Mouse (Mus musculus) G1E-ER4 (cell line): ENCODE data around the gene Spag8. TPM values are rescaled to one million over a fixed set of nuclear protein-coding genes. Genes with fewer than 3 reads are reported as not detected.

Source experiments
- GATA1 ChIP-seq: IDR thresholded peaks from one replicate; pipeline ENCODE4 v1.8.0; 2012; ENCODE audit warnings: low read length, inconsistent platforms
- polyA plus RNA-seq: library from polyadenylated mRNA; stranded (reverse); fragments of >175 nt; gene quantifications from 2 replicates; pipeline ENCODE4 v1.2.3, GENCODE M21; 2012

Gene Spag8
- not detected in 2 replicates for polyA plus RNA-seq

DNA sequence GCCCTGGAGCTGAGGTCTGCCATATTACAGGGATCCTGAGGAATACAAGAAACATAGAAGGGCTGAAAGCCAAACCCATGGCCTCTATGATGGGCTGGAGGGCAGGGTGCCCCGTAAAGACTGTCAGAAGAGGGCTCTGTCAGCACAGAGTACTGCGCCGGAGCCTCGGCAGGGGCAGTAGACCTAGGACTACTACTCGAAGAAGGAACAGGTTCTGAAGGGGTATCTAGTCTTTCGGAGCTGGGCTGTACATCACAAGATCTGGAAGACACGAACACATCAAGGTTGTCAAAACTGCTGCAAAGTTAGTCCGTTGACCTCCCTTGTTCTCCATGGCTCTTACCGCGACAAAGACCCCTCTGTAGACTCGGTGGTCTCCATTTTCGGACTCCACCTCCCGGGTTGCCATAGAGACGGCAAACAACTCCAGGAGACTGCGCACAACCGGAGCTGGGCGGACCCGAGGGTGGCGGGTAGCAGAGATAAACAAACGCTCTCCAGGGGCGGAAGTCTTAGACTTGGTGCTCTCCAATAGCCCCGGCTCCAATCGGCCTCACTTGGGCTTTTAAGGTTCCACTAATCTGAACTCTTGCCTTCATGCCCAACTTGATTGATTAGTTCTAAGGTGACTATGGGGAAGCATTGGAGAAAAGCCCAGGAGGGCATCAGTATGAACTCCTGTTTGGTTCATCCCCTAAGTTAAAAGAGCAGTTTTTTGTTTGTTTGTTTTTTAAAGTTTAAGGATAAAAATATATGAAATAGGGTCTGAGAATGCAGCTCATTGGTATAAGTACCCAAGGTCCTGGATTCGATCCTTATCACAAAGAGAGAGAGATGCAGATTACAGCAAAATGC lies at the start of gene Spag8:
TSS of gene Spag8 (minus strand) at position 434 of the 855 bp plus-strand sequence.
- no peak for TF ChIP-seq GATA1

DNA sequence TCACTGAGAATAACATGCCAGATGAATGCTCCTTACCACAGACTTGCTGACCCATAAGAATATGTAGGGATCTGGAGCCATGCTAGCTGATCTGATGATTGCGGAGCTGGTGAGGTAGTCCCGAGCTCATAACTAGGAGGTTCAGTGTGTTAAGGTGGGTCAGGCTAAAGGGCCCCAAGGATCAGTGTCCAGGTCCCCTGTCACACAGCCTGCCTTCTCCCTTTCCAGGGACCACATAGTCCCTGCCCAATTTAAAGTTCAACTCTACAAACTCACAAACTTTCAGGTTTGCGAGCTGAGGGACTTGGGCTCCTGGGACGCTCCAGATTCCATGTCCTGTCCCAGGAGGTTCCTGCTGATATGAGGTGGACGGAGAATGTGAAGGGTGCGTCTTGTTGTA lies 47.3 kb upstream of the Spag8 start, which contains the start of gene Olfr70:
TSS of gene Olfr70 (minus strand) at position 101 of the 400 bp plus-strand sequence.
- TF ChIP-seq GATA1, result no peak

DNA sequence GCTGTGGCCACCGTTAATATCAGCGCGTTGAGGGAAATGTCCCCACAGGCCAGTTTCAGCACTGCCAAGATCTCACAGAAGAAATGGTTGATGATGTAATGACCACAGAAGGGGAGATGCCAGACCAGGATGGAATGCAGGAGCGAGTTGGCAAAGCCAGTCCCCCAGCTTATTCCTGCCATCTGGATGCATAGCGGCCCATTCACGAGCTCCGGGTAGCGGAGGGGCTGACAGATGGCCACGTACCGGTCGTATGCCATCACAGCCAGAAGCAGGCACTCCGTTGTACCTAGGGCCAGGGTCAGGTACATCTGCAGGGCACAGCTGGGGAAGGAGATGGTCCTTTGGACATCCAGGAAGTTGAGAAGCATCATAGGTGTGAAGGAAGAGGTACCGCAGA lies 43.2 kb upstream of the Spag8 start:
- TF ChIP-seq GATA1, result no peak

DNA sequence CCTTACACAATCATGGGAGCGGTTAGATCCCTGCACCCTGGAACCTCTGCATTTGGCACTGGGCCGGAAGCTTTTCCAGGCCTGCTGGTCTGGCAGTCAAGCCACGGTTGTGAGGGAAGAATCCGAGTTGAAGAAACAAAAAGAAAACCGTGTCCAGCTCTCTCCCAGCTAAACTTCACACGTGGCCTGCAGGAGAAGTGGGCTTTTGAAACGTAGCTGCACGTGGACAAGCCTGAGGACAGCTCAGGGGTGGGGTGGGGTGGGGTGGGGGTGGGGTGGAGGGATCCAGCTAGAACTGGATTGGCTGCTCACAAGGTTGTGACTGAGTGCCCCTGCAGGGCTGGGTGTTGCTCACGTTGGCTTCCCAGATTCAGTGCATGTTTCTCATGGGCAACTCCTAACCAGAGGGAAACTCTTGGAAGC lies 41.9 kb upstream of the Spag8 start:
- TF ChIP-seq GATA1, result no peak

DNA sequence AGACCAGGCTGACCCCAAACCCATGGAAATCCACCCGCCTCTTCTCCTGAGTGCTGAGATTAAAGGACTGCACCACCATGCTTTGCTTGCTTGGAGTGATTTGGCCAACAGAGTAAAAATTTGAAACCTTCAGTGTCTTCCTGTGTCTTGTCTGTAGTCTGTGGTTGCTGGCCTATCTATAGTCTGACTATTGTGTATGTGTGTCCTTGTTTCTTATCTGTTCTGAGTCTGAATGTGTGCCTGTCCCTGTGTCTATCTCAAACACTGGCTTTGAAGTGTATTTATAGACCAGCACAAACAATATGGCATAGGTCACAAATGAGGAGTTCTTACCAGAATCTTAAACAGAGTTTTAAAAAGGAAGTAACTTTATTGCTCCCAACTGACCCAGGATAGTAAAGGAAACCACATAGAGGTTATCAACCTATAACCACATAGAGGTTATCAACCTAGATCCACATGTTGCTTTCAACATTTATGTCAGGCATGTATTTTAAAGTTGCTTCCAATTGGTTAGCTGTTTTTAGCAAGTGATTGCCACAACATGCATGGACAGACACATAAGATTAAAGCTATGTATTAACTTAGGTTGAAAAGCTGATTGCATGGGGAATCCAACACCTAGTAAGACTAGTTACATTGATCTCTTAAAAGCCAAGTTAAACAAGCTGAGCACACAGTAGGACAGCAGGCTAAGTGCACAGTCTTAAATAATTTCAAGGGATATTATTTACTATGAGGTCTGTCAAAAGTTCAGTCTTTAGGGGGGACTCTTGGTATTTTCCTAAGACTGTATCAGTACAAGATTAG lies 41.2 kb upstream of the Spag8 start:
- TF ChIP-seq GATA1, result peak; percentile 73

DNA sequence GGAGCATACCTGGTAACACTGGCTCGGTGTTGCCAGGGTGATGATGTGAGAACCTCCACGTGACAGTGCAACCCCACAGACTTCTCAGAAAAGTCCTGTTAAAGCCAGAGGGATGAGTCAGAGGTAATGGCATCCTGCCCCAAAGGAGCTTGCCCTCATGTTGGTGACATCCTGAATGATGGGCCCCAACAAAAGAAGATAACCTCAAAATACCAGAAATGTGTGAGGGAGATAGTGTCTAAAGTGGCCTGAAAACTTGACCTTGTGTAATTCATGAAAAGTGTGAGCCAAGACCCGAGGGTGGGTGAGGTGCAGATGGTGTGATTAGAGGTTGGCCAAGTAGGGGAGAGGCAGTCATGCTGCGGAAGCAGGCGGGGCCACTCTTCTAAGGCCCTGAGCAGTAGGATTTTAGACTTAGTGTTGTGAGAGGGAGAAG lies 40.4 kb upstream of the Spag8 start:
- no peak for TF ChIP-seq GATA1

DNA sequence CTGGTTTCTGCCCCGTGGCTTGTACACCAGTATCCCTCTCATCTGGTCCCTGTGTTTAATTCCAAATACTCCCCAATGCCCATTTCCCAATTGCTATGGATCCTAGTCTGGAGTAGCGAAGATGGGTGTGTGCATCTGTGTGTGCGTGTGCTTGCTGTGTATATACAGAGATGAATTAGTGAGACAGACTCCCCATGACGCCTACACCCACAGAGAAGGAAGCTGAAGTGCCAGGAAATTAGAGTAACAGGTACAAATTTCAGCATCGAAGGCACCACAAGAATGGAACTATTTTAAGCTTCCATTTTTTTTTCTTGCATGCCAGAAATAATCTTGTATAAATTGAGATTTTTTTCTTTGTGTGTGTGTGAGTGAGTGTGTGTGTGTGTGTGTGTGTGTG lies 37.6 kb upstream of the Spag8 start:
- no peak for TF ChIP-seq GATA1

DNA sequence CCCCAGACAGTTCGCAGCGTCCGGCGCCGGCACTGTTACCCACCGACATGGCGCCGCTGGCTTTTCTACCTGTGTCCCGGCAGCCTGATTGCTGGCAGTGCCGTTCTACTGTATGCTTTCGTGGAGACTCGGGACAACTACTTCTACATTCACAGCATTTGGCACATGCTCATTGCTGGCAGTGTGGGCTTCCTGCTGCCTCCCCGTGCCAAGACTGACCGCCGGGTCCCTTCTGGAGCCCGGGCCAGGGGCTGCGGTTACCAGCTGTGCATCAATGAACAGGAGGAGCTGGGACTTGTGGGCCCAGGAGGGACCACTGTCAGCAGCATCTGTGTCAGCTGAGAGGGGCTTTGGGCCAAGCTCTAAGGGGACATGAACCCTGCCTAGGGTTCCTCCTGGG lies 36.6 kb upstream of the Spag8 start:
- TF ChIP-seq GATA1, result no peak

DNA sequence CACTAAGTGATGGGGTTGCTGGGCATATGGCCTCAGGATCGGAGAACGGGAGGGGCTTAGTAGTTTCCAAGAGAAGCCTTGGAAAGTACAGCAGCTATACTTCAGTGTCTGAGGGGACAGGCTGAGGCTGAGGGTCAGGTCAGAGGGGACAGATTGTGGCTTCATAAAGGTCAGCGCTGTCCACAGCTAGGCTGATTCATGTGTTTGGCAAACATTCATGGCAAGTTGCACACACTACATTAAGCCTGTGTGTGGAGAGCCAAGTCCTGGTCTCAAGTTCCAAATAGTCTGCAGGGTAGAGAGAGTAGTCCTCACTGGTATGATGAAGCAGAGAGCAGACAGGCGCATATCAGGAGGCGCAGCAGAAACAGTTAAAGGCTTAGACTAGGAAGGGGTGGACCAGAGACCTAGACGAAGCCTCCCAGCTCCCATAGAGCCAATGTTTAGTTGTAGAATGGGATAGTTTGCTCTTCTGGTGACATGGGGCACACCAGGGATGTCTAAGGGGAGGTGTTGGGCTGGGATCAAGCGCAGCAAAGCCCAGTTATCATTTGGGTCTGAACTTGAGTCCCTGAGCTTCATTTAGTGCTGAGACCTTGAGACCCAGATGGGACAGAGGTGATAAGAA lies 26.1 kb upstream of the Spag8 start:
- TF ChIP-seq GATA1, result no peak

DNA sequence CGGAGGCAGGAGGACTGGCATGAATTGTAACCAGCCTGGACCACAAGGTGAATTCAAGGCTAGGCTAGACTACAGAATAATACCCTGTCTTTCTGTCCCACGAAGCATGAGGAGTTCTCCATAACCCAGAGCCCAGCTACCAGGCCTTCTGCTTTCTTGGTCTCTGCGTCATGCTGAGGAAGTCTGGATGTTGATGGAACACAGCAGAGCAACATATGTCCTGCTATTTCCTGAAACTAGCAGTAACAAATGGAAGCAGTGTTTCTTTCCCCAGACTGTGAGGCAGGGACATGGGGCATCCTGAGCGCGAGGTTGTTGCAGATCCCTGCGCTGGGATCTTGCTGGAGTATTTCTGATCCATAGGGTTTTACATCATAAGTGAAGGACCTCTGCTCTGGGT lies 25.1 kb upstream of the Spag8 start:
- no peak for TF ChIP-seq GATA1

DNA sequence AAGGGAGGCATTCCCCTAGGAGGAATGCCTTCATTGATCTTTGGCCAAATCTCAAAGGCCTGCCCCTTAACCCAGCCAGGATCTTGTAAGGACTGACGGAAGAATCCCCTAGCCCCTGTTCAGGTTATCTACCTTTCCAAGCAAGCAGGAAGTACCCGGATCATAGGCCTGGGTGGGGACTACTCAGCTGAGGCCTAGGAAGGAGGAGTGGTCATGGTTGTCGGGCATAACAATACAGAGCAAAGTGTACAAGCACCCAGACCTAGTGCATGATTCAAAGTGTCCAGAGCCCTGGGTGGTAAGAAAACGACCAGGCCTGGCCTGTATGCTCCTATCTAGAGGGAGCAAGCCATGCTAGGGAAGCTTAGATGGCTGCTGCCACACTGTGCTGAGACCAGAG lies 22.2 kb upstream of the Spag8 start:
- no peak for TF ChIP-seq GATA1

DNA sequence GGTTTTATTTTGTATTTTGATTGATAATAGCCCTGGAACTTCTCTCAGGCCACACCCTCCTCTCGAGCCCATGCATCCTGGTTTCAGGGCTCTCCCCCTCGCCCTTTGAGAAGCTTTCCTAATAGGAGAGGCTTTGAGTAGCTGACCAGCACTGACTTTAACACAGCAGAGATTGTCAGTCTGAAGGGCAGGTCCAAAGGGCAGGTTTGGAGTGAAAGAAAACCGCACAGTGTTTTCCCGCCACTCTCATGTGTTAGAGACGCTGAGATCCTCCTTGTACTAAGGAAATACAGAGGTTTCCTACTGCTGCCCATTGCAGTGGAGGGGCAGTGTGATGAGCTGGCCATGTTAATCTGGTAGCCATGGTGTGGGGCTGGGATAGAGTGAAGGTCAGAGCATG lies 21.6 kb upstream of the Spag8 start:
- no peak for TF ChIP-seq GATA1

DNA sequence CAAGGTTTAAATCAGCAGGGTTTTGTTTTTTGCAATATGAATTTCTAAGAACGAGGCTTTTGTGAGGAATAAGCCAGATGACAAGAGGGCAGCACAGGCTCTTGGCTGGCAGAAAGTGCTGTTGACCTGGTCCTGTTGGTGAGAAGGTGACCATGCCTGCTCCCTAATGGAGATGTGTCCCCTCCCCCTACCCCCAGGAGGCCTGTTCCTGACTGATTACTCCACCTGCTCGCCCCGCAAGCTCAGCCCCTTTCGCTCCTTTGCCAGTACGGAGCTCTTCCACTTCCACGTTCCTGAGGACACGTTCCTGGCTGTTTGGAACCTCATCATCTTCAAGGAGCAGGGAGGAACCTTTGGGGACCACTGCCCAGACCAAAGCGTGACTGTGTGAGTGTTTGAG lies 20.3 kb upstream of the Spag8 start:
- TF ChIP-seq GATA1, result no peak

DNA sequence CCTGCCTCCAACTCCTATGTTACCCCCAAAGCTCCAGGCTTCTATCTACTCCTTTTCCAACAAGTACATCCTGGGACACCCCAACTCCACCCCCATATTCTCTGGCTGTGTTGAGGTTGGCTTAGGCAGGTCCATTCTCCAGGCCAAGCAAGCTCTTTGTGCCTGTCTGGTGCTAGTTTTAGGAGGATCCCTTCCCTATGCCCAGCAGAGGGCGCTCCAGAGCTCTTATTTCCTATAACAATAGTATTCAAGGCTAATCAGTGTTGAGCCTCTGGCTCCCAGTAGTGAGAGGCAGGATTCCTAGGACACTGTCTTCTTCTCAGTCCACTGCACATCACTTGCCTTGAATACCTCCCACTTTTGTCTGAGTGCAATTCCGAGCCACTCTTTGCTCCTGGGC lies 18.7 kb upstream of the Spag8 start:
- no peak for TF ChIP-seq GATA1

DNA sequence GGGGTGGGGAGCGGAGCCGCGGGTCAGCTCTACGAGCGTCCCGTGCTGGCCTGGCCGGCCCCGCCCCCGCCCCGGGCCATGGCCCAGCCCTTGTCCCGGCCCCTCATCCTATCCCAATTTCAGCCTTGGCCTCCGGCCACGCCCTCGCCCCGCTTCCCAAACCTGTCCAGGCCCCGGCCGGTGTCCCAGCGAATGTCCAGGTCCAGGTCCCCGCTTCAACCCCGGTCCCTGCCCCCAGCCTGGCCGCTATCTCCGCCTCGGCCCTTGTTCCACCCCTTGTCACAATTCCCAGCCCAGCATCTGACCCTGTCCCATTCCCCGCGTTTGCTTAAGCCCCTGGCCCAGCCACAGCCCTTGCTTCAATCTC lies 16.0 kb upstream of the Spag8 start:
- TF ChIP-seq GATA1, result no peak

DNA sequence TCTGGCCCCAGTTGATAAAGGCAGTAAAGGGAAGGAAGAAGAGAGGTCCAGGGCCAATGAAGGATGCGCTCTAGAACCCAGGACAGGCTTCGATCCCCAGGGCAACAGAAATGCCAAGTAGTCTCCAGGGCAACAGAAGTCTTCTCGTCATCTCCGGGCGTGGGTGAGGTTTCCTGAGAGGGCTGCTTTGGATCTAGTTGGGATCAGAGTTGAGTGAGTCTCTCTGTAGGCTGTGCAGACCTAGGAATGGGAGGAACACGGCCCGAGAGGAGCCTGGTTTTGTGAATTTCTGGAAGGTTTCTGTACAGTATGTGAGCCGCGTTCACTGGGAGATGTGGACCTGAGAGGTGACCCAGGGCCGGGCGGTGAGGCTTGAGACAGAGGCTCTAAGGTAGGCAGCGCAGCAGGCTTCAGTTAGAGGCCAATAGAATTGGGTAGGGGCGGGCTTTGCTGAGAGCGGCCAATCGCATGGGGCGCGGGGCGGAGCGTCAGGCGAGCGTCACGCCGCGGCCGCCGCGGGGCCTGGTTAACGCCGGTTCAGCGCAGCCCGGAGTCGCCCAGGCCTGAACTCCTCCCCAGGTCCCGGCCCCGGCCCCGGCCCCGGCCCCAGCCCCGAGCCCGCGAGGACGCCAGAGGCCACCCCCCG lies 15.5 kb upstream of the Spag8 start, which contains the start of the genes Tmem8b and Fam221b:
TSS of gene Tmem8b (plus strand) at position 190 of the 646 bp plus-strand sequence.
TSS of gene Fam221b (minus strand) at position 364 of the 646 bp plus-strand sequence.
- no peak for TF ChIP-seq GATA1
